ENCODE assay signal across 21 mouse cellular contexts in the genomic region with DNA sequence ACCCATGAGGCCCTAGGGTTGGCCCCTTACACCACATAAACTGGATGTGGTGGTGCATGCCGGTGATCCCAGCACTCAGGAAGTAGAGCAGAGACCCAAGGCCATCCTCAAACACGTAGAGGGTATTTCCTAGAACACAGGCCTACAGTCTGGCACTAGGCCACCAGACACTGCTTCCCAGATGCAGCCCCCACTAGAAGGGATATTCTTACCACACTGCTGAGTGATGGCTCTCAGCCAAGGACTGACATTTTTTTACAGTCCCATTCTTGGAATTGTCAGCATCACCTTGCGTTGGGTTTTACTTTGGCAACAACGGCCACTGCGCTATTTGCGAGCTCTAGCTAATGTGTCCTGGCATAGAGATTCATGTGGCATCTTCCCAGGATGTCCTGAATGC. TPM values are rescaled to one million over a fixed set of nuclear protein-coding genes. Genes with fewer than 3 reads are reported as not detected.
A peak's percentile ranks its signal among the peaks of the same experiment; 100 is the strongest.
DNase-seq lines count a peak whose midpoint lies in the region; ATAC-seq and TF ChIP-seq lines count a peak whose summit lies in the region.
"Had no signal": no experiment of that assay in that cellular context is flagged by ENCODE, and none has a peak within 500 bp of the region (broad histone marks: within the 10 kb centered on the region; RNA-seq: fewer than 3 reads in every experiment).

No protein-coding gene starts in this region.

- no peak overlapping the region for H3K27ac ChIP-seq in lung, embryonic 14.5 days (ENCODE audit: low read depth)

- no peak for TF ChIP-seq CTCF in lung, embryonic 14.5 days (IDR thresholded peaks at IDR 0.05; ENCODE audit: low read depth)
- TF ChIP-seq CTCF in brain, embryonic 14.5 days (IDR thresholded peaks at IDR 0.05; ENCODE audit: borderline replicate concordance, extremely low read depth, insufficient read depth, insufficient read length), result no peak

- H3K4me2 ChIP-seq in lung, embryonic 14.5 days, result no peak overlapping the region

- no peaks in the 10 kb centered on the region for H3K27me3 ChIP-seq in lung, embryonic 14.5 days (ENCODE audit: insufficient read depth, low read length)

- WGBS in lung, embryonic 14.5 days, result 35% methylated on average over 6 of the region's 6 CpGs

- TF ChIP-seq POLR2A in brain, embryonic 14.5 days (IDR thresholded peaks at IDR 0.05; ENCODE audit: borderline replicate concordance, extremely low read depth, insufficient read depth, insufficient read length, poor library complexity, severe bottlenecking), result no peak

- H3K36me3 ChIP-seq in lung, embryonic 14.5 days (ENCODE audit: insufficient read depth), result no peaks in the 10 kb centered on the region

- H3K4me3 ChIP-seq in lung, embryonic 14.5 days (ENCODE audit: low read depth, low read length), result no peak overlapping the region

- no peak overlapping the region for H3K9ac ChIP-seq in lung, embryonic 14.5 days
- H3K9ac ChIP-seq: liver, postnatal 0 days had no signal

- no peaks in the 10 kb centered on the region for H3K4me1 ChIP-seq in lung, embryonic 14.5 days (ENCODE audit: insufficient read depth)

- DNase-seq in cerebellum, postnatal 14 days, result peak; percentile 27 to 31
- no peak for DNase-seq in cerebellum, adult 18-20 months
- peak; percentile 9 for DNase-seq in heart, postnatal 4 days
- no peak for DNase-seq in heart, adult 9 months (ENCODE audit: low spot score in 2 of 2)
- peak; percentile 70 for DNase-seq in lung, embryonic 14.5 days
- DNase-seq in lung, postnatal 14 days, result no peak
- peak; percentile 62 for DNase-seq in brain, embryonic 14.5 days (ENCODE audit: low read depth)
- DNase-seq in kidney, adult 18-20 months, result no peak
- DNase-seq: cerebellum, postnatal 36 days; heart, adult 11 months; kidney, adult 11 months; kidney, postnatal 14 days; liver; liver, postnatal 0 days; thymus, postnatal 25 days had no signal

- H3K9me3 ChIP-seq in lung, embryonic 14.5 days (ENCODE audit: low read depth, low read length), result no peaks in the 10 kb centered on the region

- ATAC-seq in lung, embryonic 14.5 days (ENCODE audit: insufficient read depth), result peak; percentile 68; the same call in 1 of the 2 replicates
- ATAC-seq: liver, postnatal 0 days had no signal

RNA-seq across cellular contexts. Expression of a gene that starts 18.9 kb away (rescaled TPM):
- total RNA-seq in heart, postnatal 4 days (2021), result not detected
- not detected in 2 replicates for polyA plus RNA-seq in lung, embryonic 14.5 days (2014; fragmentation: Nextera tagmentation; extraction: Ambion mirVana)
- polyA plus RNA-seq in brain, embryonic 14.5 days (2012; rRNA removed), result not detected in 2 replicates
- total RNA-seq: adrenal gland, postnatal 4 days; gastrocnemius, adult 8-10 months; hematopoietic stem cell, adult 5-6 weeks; megakaryocyte progenitor cell, adult 5-6 weeks; MEL had no signal
- polyA plus RNA-seq: liver, postnatal 0 days; midbrain, embryonic 14.5 days had no signal

Comparison
In these comparisons a context has a peak if more than half of its experiments do, and no peak if none do; other contexts are left out.
1. DNase-seq: peak in cerebellum, postnatal 14 days (2 of 2), heart, postnatal 4 days (single experiment), lung, embryonic 14.5 days (single experiment) and brain, embryonic 14.5 days (single experiment); none in cerebellum, adult 18-20 months (0 of 2), heart, adult 9 months (0 of 2), lung, postnatal 14 days (single experiment) and kidney, adult 18-20 months (single experiment).